Mouse (Mus musculus) subcutaneous adipose tissue, adult 2 months (tissue): ENCODE results near the gene Lrfn2. TPM values are rescaled to one million over a fixed set of nuclear protein-coding genes. Genes with fewer than 3 reads are reported as not detected.

Experiments
- polyA plus RNA-seq: library from polyadenylated mRNA; depleted of rRNA; stranded (reverse); fragments of >200 nt; gene quantifications from 2 replicates; pipeline ENCODE4 v1.2.3, GENCODE M21; 2012; ENCODE audit warnings: low replicate concordance; rRNA removed

The Lrfn2 gene
- polyA plus RNA-seq, result 0.52 and 0.96 TPM in 2 replicates

GRCm38 (mm10) chr17:48931621-48932405 is at the start of gene Lrfn2:
Lrfn2 (plus strand) TSS chr17:48932379.

